Mouse (Mus musculus) liver, embryonic 11.5 days (tissue): ENCODE measurements at regions not wholly inside any gene's neighbourhood (a gene's known extent, or its start where the extent isn't known, plus 50 kb on each side); places are given as distances from the start of the nearest gene placed in this dataset.

Experiments
- ATAC-seq: fragments of 200-750 bp; cut with Nextera tagmentation; replicated peaks from 2 replicates; pipeline ENCODE4 v1.8.0; 2017; ENCODE audit warnings: moderate number of reproducible peaks, mild to moderate bottlenecking, moderate TSS enrichment, moderate library complexity; ENCODE audit not compliant: low FRiP score
- DNase-seq: peaks from one replicate; pipeline ENCODE4 v3.0.0-alpha.2; 2017; ENCODE audit warnings: low spot score
- H3K27ac ChIP-seq: fragments of 300-500 bp; sonication (generic); 2 replicates; pipeline ENCODE4 v1.5.1; 2014; ENCODE audit warnings: mild to moderate bottlenecking, low read depth, low read length, control low read depth
- H3K27me3 ChIP-seq: fragments of 300-500 bp; sonication (generic); replicated peaks from 2 replicates; pipeline ENCODE4 v1.6.1; 2014; ENCODE audit warnings: low read length, mixed read lengths; ENCODE audit not compliant: control insufficient read depth, insufficient read depth
- H3K36me3 ChIP-seq: fragments of 300-500 bp; sonication (generic); 2 replicates; pipeline ENCODE4 v1.6.1; 2014; ENCODE audit warnings: mild to moderate bottlenecking, low read length, moderate library complexity, mixed read lengths; ENCODE audit not compliant: control insufficient read depth, insufficient read depth
- H3K4me1 ChIP-seq: fragments of 300-500 bp; sonication (generic); replicated peaks from 2 replicates; pipeline ENCODE4 v1.6.1; 2014; ENCODE audit warnings: low read length, mixed read lengths; ENCODE audit not compliant: control insufficient read depth, insufficient read depth
- H3K4me2 ChIP-seq: fragments of 300-500 bp; sonication (generic); 2 replicates; pipeline ENCODE4 v1.6.1; 2014; ENCODE audit warnings: mild to moderate bottlenecking, control low read depth, moderate library complexity
- H3K4me3 ChIP-seq: fragments of 300-500 bp; sonication (generic); 2 replicates; pipeline ENCODE4 v1.5.1; 2014; ENCODE audit warnings: low read depth, low read length, control low read depth
- H3K9ac ChIP-seq: fragments of 300-500 bp; sonication (generic); 2 replicates; pipeline ENCODE4 v1.6.1; 2014; ENCODE audit warnings: low read depth, low read length, control low read depth
- H3K9me3 ChIP-seq: fragments of 300-500 bp; sonication (generic); 2 replicates; pipeline ENCODE4 v1.6.1; 2016; ENCODE audit warnings: low read length, inconsistent platforms, mixed read lengths; ENCODE audit not compliant: control insufficient read depth
- whole genome bisulfite sequencing: fragments of 180-500 bp; shearing (Covaris S2); extraction: QIAGEN DNeasy Blood & Tissue Kit; methylation state at CpG from one replicate; pipeline ENCODE4 v1.1.7; 2014; 5-methylcytosine and 5-hydroxymethylcytosine counted together

GRCm38 (mm10) chr7:113145046-113145445 lies 62.2 kb upstream of the Arntl start:
- WGBS, result 84% methylated on average over 8 of the region's 8 CpGs
- Histone ChIP-seq H3K9ac (no peak overlapping the region), H3K27me3 (0 out of 2 replicates have a peak, but pooled peaks cover 7% of the 10 kb centered on the region), H3K27ac (no peak overlapping the region), H3K4me2 (no peak overlapping the region), H3K4me1 (no peaks in the 10 kb centered on the region), H3K36me3 (no peaks in the 10 kb centered on the region), H3K9me3 (no peaks in the 10 kb centered on the region), H3K4me3 (no peak overlapping the region)
- no peak for DNase-seq
- ATAC-seq, result no peak

- Histone ChIP-seq H3K4me2 (no peak overlapping the region), H3K27me3 (0 out of 2 replicates have a peak, but pooled peaks cover 7% of the 10 kb centered on the region), H3K4me3 (no peak overlapping the region), H3K9me3 (no peaks in the 10 kb centered on the region), H3K36me3 (no peaks in the 10 kb centered on the region), H3K4me1 (no peaks in the 10 kb centered on the region), H3K9ac (no peak overlapping the region), H3K27ac (no peak overlapping the region)
- DNase-seq, result no peak
- no peak for ATAC-seq
- WGBS, result 68% methylated on average over 2 of the region's 2 CpGs
Measured at GRCm38 (mm10) chr7:113146108-113146507, 61.2 kb upstream of the Arntl start.

GRCm38 (mm10) chr7:113146526-113146925 lies 60.7 kb upstream of the Arntl start:
- H3K27me3 ChIP-seq, result 0 out of 2 replicates have a peak, but pooled peaks cover 7% of the 10 kb centered on the region
- H3K9ac ChIP-seq, result no peak overlapping the region
- H3K9me3 ChIP-seq, result no peaks in the 10 kb centered on the region
- ATAC-seq (no peak), DNase-seq (no peak)
- 79% methylated on average over 9 of the region's 9 CpGs for WGBS
- no peak overlapping the region for H3K4me3 ChIP-seq
- H3K27ac ChIP-seq, result no peak overlapping the region
- H3K36me3 ChIP-seq, result no peaks in the 10 kb centered on the region
- no peaks in the 10 kb centered on the region for H3K4me1 ChIP-seq
- no peak overlapping the region for H3K4me2 ChIP-seq

- no peak for ATAC-seq
- WGBS, result 43% methylated on average over 16 of the region's 16 CpGs
Measured at GRCm38 (mm10) chr7:113147391-113148332, 59.6 kb upstream of the Arntl start.

DNA sequence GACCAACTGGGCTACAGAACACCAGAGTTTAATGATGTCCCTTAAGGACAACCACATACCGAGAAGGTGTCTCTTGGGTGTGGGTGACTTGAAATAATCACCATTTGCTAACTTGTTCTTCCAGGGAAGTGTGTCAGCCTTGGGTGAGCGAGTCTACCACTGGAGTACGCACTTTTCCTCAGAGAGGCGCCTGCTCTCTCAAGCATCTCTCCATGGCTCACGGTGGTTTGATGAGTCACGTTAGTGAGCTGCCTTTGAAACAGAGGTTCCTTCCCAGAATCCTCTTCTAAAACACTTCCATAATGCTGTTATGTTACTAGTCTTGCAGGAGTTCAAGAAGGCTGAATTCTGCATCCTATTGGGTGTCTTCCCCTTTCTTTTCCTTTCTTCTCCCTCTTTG lies 58.6 kb upstream of the Arntl start:
- no peak overlapping the region for H3K27ac ChIP-seq
- no peaks in the 10 kb centered on the region for H3K9me3 ChIP-seq
- H3K4me3 ChIP-seq, result no peak overlapping the region
- no peak overlapping the region for H3K9ac ChIP-seq
- WGBS, result 84% methylated on average over 6 of the region's 6 CpGs
- H3K4me2 ChIP-seq, result no peak overlapping the region
- H3K4me1 ChIP-seq, result no peaks in the 10 kb centered on the region
- H3K36me3 ChIP-seq, result no peaks in the 10 kb centered on the region
- 0 out of 2 replicates have a peak, but pooled peaks cover 5% of the 10 kb centered on the region for H3K27me3 ChIP-seq
- ATAC-seq (no peak), DNase-seq (no peak)

More at GRCm38 (mm10) chr7:113147391-113148332, 59.6 kb upstream of the Arntl start:
- Histone ChIP-seq H3K9me3 (no peaks in the 10 kb centered on the region), H3K36me3 (no peaks in the 10 kb centered on the region), H3K27ac (no peak overlapping the region), H3K27me3 (0 out of 2 replicates have a peak, but pooled peaks cover 7% of the 10 kb centered on the region), H3K4me1 (no peaks in the 10 kb centered on the region), H3K4me3 (no peak overlapping the region), H3K9ac (no peak overlapping the region), H3K4me2 (no peak overlapping the region)
- DNase-seq, result no peak

DNA sequence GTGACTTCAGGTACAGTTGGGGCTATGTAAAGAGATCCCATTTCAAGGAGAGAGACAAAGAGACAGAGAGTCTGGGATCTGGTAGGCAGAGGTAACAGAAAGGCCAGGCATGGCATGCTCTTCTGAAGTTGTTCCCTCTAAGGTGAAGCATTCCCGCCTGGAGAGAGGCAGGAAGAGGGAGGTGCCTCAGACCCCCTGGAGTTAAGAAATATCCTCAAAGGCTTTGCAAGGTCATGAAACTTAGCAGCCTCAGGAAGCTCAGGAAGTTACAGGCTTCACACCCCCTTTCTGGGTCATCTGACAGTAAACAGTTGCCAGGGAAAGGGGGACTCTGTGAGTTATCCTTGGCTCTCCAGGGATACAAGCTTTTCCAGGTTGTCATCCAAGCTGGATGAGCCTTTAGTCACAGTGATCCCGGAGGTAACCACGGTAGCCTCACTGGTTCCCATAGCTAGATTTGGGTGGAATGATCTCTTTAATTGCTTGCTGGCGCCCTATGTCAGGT lies 57.2 kb upstream of the Arntl start:
- ATAC-seq, result no peak
- no peaks in the 10 kb centered on the region for H3K4me1 ChIP-seq
- H3K9ac ChIP-seq, result no peak overlapping the region
- WGBS, result 78% methylated on average over 4 of the region's 4 CpGs
- H3K36me3 ChIP-seq, result no peaks in the 10 kb centered on the region
- H3K27me3 ChIP-seq, result 0 out of 2 replicates have a peak, but pooled peaks cover 2% of the 10 kb centered on the region
- no peaks in the 10 kb centered on the region for H3K9me3 ChIP-seq
- no peak overlapping the region for H3K4me2 ChIP-seq
- DNase-seq, result no peak
- H3K27ac ChIP-seq, result no peak overlapping the region
- H3K4me3 ChIP-seq, result no peak overlapping the region

GRCm38 (mm10) chr7:113150789-113151188 lies 56.5 kb upstream of the Arntl start:
- Histone ChIP-seq H3K4me3 (no peak overlapping the region), H3K36me3 (no peaks in the 10 kb centered on the region), H3K4me1 (no peaks in the 10 kb centered on the region), H3K27ac (no peak overlapping the region), H3K4me2 (no peak overlapping the region), H3K27me3 (0 out of 2 replicates have a peak, but pooled peaks cover 2% of the 10 kb centered on the region), H3K9me3 (no peaks in the 10 kb centered on the region), H3K9ac (no peak overlapping the region)
- no peak for DNase-seq
- no peak for ATAC-seq
- 57% methylated on average over 6 of the region's 6 CpGs for WGBS

DNA sequence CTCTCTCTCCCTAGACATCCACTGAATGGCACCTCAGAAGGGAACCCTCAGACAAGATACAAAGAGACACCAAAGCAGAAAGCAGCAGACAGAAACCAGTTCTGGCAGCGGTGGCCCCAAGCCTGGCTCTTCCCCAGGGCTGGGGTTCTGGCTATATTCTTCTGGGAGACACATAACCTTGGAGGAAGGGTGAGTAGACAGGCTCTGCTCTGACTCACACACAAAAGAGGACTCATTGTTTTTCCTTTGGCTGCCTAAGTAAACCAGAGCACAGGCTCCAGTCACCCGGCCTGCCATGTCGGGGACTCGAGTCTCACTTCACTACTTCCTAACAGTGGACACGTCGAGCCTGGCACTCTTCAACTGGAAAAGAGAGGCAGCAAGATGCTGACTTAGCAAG lies 55.8 kb upstream of the Arntl start:
- Histone ChIP-seq H3K36me3 (no peaks in the 10 kb centered on the region), H3K4me3 (no peak overlapping the region), H3K27ac (no peak overlapping the region), H3K9ac (no peak overlapping the region), H3K4me2 (no peak overlapping the region), H3K4me1 (no peaks in the 10 kb centered on the region), H3K9me3 (no peaks in the 10 kb centered on the region), H3K27me3 (0 out of 2 replicates have a peak, but pooled peaks cover 2% of the 10 kb centered on the region)
- WGBS, result 53% methylated on average over 6 of the region's 6 CpGs
- ATAC-seq, result no peak
- no peak for DNase-seq
